Mouse (Mus musculus): ENCODE measurements around the gene Tmprss7.

The Tmprss7 gene

GRCm38 (mm10) chr16:45684815-45685214 is 8.6 kb downstream of the Tmprss7 start:
- DNase-seq, result peak; percentile 68 to 70

- no peak for DNase-seq
Observed at GRCm38 (mm10) chr16:45676462-45676861, 17.0 kb downstream of the Tmprss7 start.

GRCm38 (mm10) chr16:45670005-45670404 is 23.5 kb downstream of the Tmprss7 start:
- DNase-seq, result no peak

- DNase-seq, result no peak
Observed at GRCm38 (mm10) chr16:45668178-45668577, 25.3 kb downstream of the Tmprss7 start.

GRCm38 (mm10) chr16:45666136-45666535 is 27.3 kb downstream of the Tmprss7 start:
- peak in 1 of 2 experiments; percentile 6 for DNase-seq

- no peak for DNase-seq
Observed at GRCm38 (mm10) chr16:45662381-45662780, 31.1 kb downstream of the Tmprss7 start.

- DNase-seq, result no peak
Observed at GRCm38 (mm10) chr16:45659596-45659995, 33.9 kb downstream of the Tmprss7 start.

GRCm38 (mm10) chr16:45658248-45658647 is 35.2 kb downstream of the Tmprss7 start:
- DNase-seq, result no peak

- no peak for DNase-seq
Observed at GRCm38 (mm10) chr16:45657574-45658159, 35.8 kb downstream of the Tmprss7 start.

GRCm38 (mm10) chr16:45654465-45654864 is 39.0 kb downstream of the Tmprss7 start:
- no peak for DNase-seq

- peak; percentile 21 to 27 for DNase-seq
Observed at GRCm38 (mm10) chr16:45653934-45654332, 39.5 kb downstream of the Tmprss7 start, which contains the start of gene BC016579. TSS of gene BC016579 (minus strand) at chr16:45654068.

- no peak for DNase-seq
Observed at GRCm38 (mm10) chr16:45653009-45653933, 40.2 kb downstream of the Tmprss7 start.

- DNase-seq, result no peak
Observed at GRCm38 (mm10) chr16:45651497-45651896, 42.0 kb downstream of the Tmprss7 start.

GRCm38 (mm10) chr16:45644380-45644779 is 49.1 kb downstream of the Tmprss7 start:
- DNase-seq, result no peak

- no peak for DNase-seq
Observed at GRCm38 (mm10) chr16:45643944-45644343, 49.5 kb downstream of the Tmprss7 start.

- DNase-seq, result no peak
Observed at GRCm38 (mm10) chr16:45641301-45641700, 52.2 kb downstream of the Tmprss7 start.

GRCm38 (mm10) chr16:45640070-45640762 is 53.2 kb downstream of the Tmprss7 start:
- DNase-seq, result no peak

GRCm38 (mm10) chr16:45635826-45636225 is 57.6 kb downstream of the Tmprss7 start:
- DNase-seq, result no peak

GRCm38 (mm10) chr16:45632420-45632819 is 61.0 kb downstream of the Tmprss7 start:
- DNase-seq, result no peak

- peak; percentile 80 to 82 for DNase-seq
Observed at GRCm38 (mm10) chr16:45630347-45630960, 63.0 kb downstream of the Tmprss7 start.

- DNase-seq, result no peak
Observed at GRCm38 (mm10) chr16:45629497-45630105, 63.9 kb downstream of the Tmprss7 start.

GRCm38 (mm10) chr16:45625342-45625741 is 68.1 kb downstream of the Tmprss7 start:
- DNase-seq, result no peak
